Mouse (Mus musculus): ENCODE measurements at regions not wholly inside any gene's neighbourhood (a gene's known extent, or its start where the extent isn't known, plus 50 kb on each side); places are given as distances from the start of the nearest gene placed in this dataset.

- Histone ChIP-seq H3K4me1 (ENCODE audit: control insufficient read depth, insufficient read depth, low read length) (no peaks in the 10 kb centered on the region), H3K4me3 (ENCODE audit: insufficient read depth, low read depth, low read length) (no peak overlapping the region), H3K36me3 (ENCODE audit: control insufficient read depth, insufficient read depth, low read length) (no peaks in the 10 kb centered on the region), H3K27me3 (replicated peaks; ENCODE audit: control insufficient read depth, insufficient read depth, low read length) (no peaks in the 10 kb centered on the region), H3K27ac (ENCODE audit: insufficient read depth, low read depth, low read length) (no peak overlapping the region)
- no peak for TF ChIP-seq POLR2A (IDR thresholded peaks at IDR 0.05; ENCODE audit: low read depth, low read length)
- 75% methylated on average over 5 of the region's 5 CpGs for WGBS
- DNase-seq: no peak
Observed at GRCm38 (mm10) chr16:9404736-9405135, 574.8 kb downstream of the 1810013L24Rik start.

GRCm38 (mm10) chr16:9408196-9408595 lies 578.3 kb downstream of the 1810013L24Rik start:
- Histone ChIP-seq H3K27me3 (replicated peaks; ENCODE audit: control insufficient read depth, insufficient read depth, low read length) (no peaks in the 10 kb centered on the region), H3K36me3 (ENCODE audit: control insufficient read depth, insufficient read depth, low read length) (no peaks in the 10 kb centered on the region), H3K4me3 (ENCODE audit: insufficient read depth, low read depth, low read length) (no peak overlapping the region), H3K4me1 (ENCODE audit: control insufficient read depth, insufficient read depth, low read length) (no peaks in the 10 kb centered on the region), H3K27ac (ENCODE audit: insufficient read depth, low read depth, low read length) (no peak overlapping the region)
- 84% methylated on average over 1 of the region's 1 CpGs for WGBS
- TF ChIP-seq CTCF (conservative IDR thresholded peaks at IDR 0.05; ENCODE audit: insufficient read depth, insufficient read length, low read depth, low read length) (no peak), POLR2A (IDR thresholded peaks at IDR 0.05; ENCODE audit: low read depth, low read length) (no peak)
- DNase-seq: no peak

GRCm38 (mm10) chr16:9430509-9430908 lies 564.9 kb downstream of the Grin2a start:
- no peaks in the 10 kb centered on the region for H3K36me3 ChIP-seq (ENCODE audit: control insufficient read depth, insufficient read depth, low read length)
- H3K27ac ChIP-seq (ENCODE audit: insufficient read depth, low read depth, low read length): no peak overlapping the region
- no peak for TF ChIP-seq POLR2A (IDR thresholded peaks at IDR 0.05; ENCODE audit: low read depth, low read length)
- TF ChIP-seq CTCF (conservative IDR thresholded peaks at IDR 0.05; ENCODE audit: insufficient read depth, insufficient read length, low read depth, low read length): no peak
- no peaks in the 10 kb centered on the region for H3K4me1 ChIP-seq (ENCODE audit: control insufficient read depth, insufficient read depth, low read length)
- no peak for DNase-seq
- H3K4me3 ChIP-seq (ENCODE audit: insufficient read depth, low read depth, low read length): no peak overlapping the region
- no peaks in the 10 kb centered on the region for H3K27me3 ChIP-seq (replicated peaks; ENCODE audit: control insufficient read depth, insufficient read depth, low read length)

GRCm38 (mm10) chr16:9439300-9439856 lies 556.0 kb downstream of the Grin2a start:
- Histone ChIP-seq H3K4me3 (ENCODE audit: insufficient read depth, low read depth, low read length) (no peak overlapping the region), H3K36me3 (ENCODE audit: control insufficient read depth, insufficient read depth, low read length) (no peaks in the 10 kb centered on the region), H3K4me1 (ENCODE audit: control insufficient read depth, insufficient read depth, low read length) (no peaks in the 10 kb centered on the region), H3K27me3 (replicated peaks; ENCODE audit: control insufficient read depth, insufficient read depth, low read length) (no peaks in the 10 kb centered on the region), H3K27ac (ENCODE audit: insufficient read depth, low read depth, low read length) (no peak overlapping the region)
- TF ChIP-seq POLR2A (IDR thresholded peaks at IDR 0.05; ENCODE audit: low read depth, low read length): no peak
- TF ChIP-seq CTCF (conservative IDR thresholded peaks at IDR 0.05; ENCODE audit: insufficient read depth, insufficient read length, low read depth, low read length): no peak
- WGBS: 16% methylated on average over 2 of the region's 2 CpGs
- DNase-seq: no peak

GRCm38 (mm10) chr16:9439891-9440290 lies 555.5 kb downstream of the Grin2a start:
- WGBS: 83% methylated on average over 1 of the region's 1 CpGs
- no peak overlapping the region for H3K27ac ChIP-seq (ENCODE audit: insufficient read depth, low read depth, low read length)
- TF ChIP-seq CTCF (conservative IDR thresholded peaks at IDR 0.05; ENCODE audit: insufficient read depth, insufficient read length, low read depth, low read length): no peak
- TF ChIP-seq POLR2A (IDR thresholded peaks at IDR 0.05; ENCODE audit: low read depth, low read length): no peak
- H3K4me3 ChIP-seq (ENCODE audit: insufficient read depth, low read depth, low read length): no peak overlapping the region
- H3K4me1 ChIP-seq (ENCODE audit: control insufficient read depth, insufficient read depth, low read length): no peaks in the 10 kb centered on the region
- DNase-seq: no peak
- no peaks in the 10 kb centered on the region for H3K36me3 ChIP-seq (ENCODE audit: control insufficient read depth, insufficient read depth, low read length)
- no peaks in the 10 kb centered on the region for H3K27me3 ChIP-seq (replicated peaks; ENCODE audit: control insufficient read depth, insufficient read depth, low read length)

- Histone ChIP-seq H3K36me3 (ENCODE audit: control insufficient read depth, insufficient read depth, low read length) (no peaks in the 10 kb centered on the region), H3K27ac (ENCODE audit: insufficient read depth, low read depth, low read length) (no peak overlapping the region), H3K27me3 (replicated peaks; ENCODE audit: control insufficient read depth, insufficient read depth, low read length) (no peaks in the 10 kb centered on the region), H3K4me3 (ENCODE audit: insufficient read depth, low read depth, low read length) (no peak overlapping the region), H3K4me1 (ENCODE audit: control insufficient read depth, insufficient read depth, low read length) (no peaks in the 10 kb centered on the region)
- no peak for DNase-seq
- 81% methylated on average over 4 of the region's 4 CpGs for WGBS
- TF ChIP-seq POLR2A (IDR thresholded peaks at IDR 0.05; ENCODE audit: low read depth, low read length) (no peak), CTCF (conservative IDR thresholded peaks at IDR 0.05; ENCODE audit: insufficient read depth, insufficient read length, low read depth, low read length) (no peak)
Observed at GRCm38 (mm10) chr16:9452058-9452457, 543.3 kb downstream of the Grin2a start.

- no peak overlapping the region for H3K27ac ChIP-seq (ENCODE audit: insufficient read depth, low read depth, low read length)
- no peaks in the 10 kb centered on the region for H3K27me3 ChIP-seq (replicated peaks; ENCODE audit: control insufficient read depth, insufficient read depth, low read length)
- 52% methylated on average over 6 of the region's 6 CpGs for WGBS
- no peaks in the 10 kb centered on the region for H3K4me1 ChIP-seq (ENCODE audit: control insufficient read depth, insufficient read depth, low read length)
- TF ChIP-seq POLR2A (IDR thresholded peaks at IDR 0.05; ENCODE audit: low read depth, low read length): no peak
- TF ChIP-seq CTCF (conservative IDR thresholded peaks at IDR 0.05; ENCODE audit: insufficient read depth, insufficient read length, low read depth, low read length): no peak
- no peak overlapping the region for H3K4me3 ChIP-seq (ENCODE audit: insufficient read depth, low read depth, low read length)
- DNase-seq: no peak
- no peaks in the 10 kb centered on the region for H3K36me3 ChIP-seq (ENCODE audit: control insufficient read depth, insufficient read depth, low read length)
Observed at GRCm38 (mm10) chr16:9457574-9457973, 537.8 kb downstream of the Grin2a start.

GRCm38 (mm10) chr16:9462497-9462896 lies 532.9 kb downstream of the Grin2a start:
- 76% methylated on average over 3 of the region's 3 CpGs for WGBS
- TF ChIP-seq POLR2A (IDR thresholded peaks at IDR 0.05; ENCODE audit: low read depth, low read length) (no peak), CTCF (conservative IDR thresholded peaks at IDR 0.05; ENCODE audit: insufficient read depth, insufficient read length, low read depth, low read length) (no peak)

More at GRCm38 (mm10) chr16:9462497-9462896, 532.9 kb downstream of the Grin2a start:
- Histone ChIP-seq H3K4me3 (ENCODE audit: insufficient read depth, low read depth, low read length) (no peak overlapping the region), H3K27ac (ENCODE audit: insufficient read depth, low read depth, low read length) (no peak overlapping the region), H3K4me1 (ENCODE audit: control insufficient read depth, insufficient read depth, low read length) (no peaks in the 10 kb centered on the region), H3K27me3 (replicated peaks; ENCODE audit: control insufficient read depth, insufficient read depth, low read length) (no peaks in the 10 kb centered on the region), H3K36me3 (ENCODE audit: control insufficient read depth, insufficient read depth, low read length) (no peaks in the 10 kb centered on the region)
- DNase-seq: no peak

Data from kidney, adult 2 months (tissue).